ENCODE assay signal across 11 mouse cellular contexts in genomic region chr11:109504977-109505376, GRCm38 (mm10). TPM values are rescaled to one million over a fixed set of nuclear protein-coding genes. Genes with fewer than 3 reads are reported as not detected.
DNase-seq lines count a peak whose midpoint lies in the region; ATAC-seq lines count a peak whose summit lies in the region.
"Had no signal": no experiment of that assay in that cellular context is flagged by ENCODE, and none has a peak within 500 bp of the region (broad histone marks: within the 10 kb centered on the region; RNA-seq: fewer than 3 reads in every experiment).

No protein-coding gene starts in this region.

- no peaks in the 10 kb centered on the region for H3K36me3 ChIP-seq in hindbrain, embryonic 14.5 days (replicated peaks; ENCODE audit: control insufficient read depth, insufficient read depth)

- H3K4me1 ChIP-seq in hindbrain, embryonic 14.5 days (replicated peaks; ENCODE audit: control insufficient read depth, insufficient read depth, low read length): 0 out of 2 replicates have a peak, but pooled peaks cover 3% of the 10 kb centered on the region

- H3K4me3 ChIP-seq in hindbrain, embryonic 14.5 days (replicated peaks; ENCODE audit: low read length): no peak overlapping the region
- H3K4me3 ChIP-seq: layer of hippocampus, adult 2 months had no signal

- WGBS in hindbrain, embryonic 14.5 days: 57% methylated on average over 9 of the region's 9 CpGs

- H3K27me3 ChIP-seq in hindbrain, embryonic 14.5 days (ENCODE audit: control insufficient read depth, insufficient read depth, low read length): no peaks in the 10 kb centered on the region

- H3K9ac ChIP-seq in hindbrain, embryonic 14.5 days: no peak overlapping the region

- DNase-seq in left cerebral cortex, postnatal 10 days (ENCODE audit: extremely low spot score in 1 of 2, low spot score in 2 of 2): peak; percentile 19 to 66
- no peak for DNase-seq in left cerebral cortex, adult 11 months (ENCODE audit: low spot score)
- peak; percentile 62 for DNase-seq in adrenal gland, postnatal 14 days
- DNase-seq in cerebellum, postnatal 36 days: peak; percentile 97
- peak; percentile 9 to 39 for DNase-seq in left cerebral cortex, postnatal 25 days (ENCODE audit: low spot score in 2 of 2)
- DNase-seq in embryo, embryonic 10.5 days (ENCODE audit: low spot score): no peak
- DNase-seq in hindbrain, embryonic 14.5 days (ENCODE audit: low spot score): no peak

- no peak overlapping the region for H3K4me2 ChIP-seq in hindbrain, embryonic 14.5 days (replicated peaks)

- intact Hi-C loops in left cerebral cortex, postnatal 10 days (cut with DNase I): no loop called here
- intact Hi-C loops in left cerebral cortex, postnatal 25 days (cut with DNase I): no loop called here

- no peak overlapping the region for H3K27ac ChIP-seq in hindbrain, embryonic 14.5 days
- H3K27ac ChIP-seq: layer of hippocampus, adult 2 months; macrophage had no signal

- ATAC-seq in granulocyte monocyte progenitor cell, adult 5-6 weeks (replicated peaks; ENCODE audit: poor library complexity, severe bottlenecking): no peak
- ATAC-seq in hindbrain, embryonic 14.5 days (ENCODE audit: low FRiP score): no peak
- ATAC-seq: forebrain, embryonic 16.5 days had no signal

- no peaks in the 10 kb centered on the region for H3K9me3 ChIP-seq in hindbrain, embryonic 14.5 days (ENCODE audit: control insufficient read depth, low read length)

RNA-seq across cellular contexts. Expression of gene Slc16a6, which starts 31.6 kb away (rescaled TPM):
- total RNA-seq in left cerebral cortex, postnatal 10 days (2021): 10 to 100 TPM; 11.7 to 12.6 TPM
- total RNA-seq in adrenal gland, postnatal 14 days (2021): 2.4 and 4.4 TPM in 2 replicates
- total RNA-seq in left cerebral cortex, postnatal 25 days (2021): 10 to 100 TPM in 1 of 2 experiments, 1 to 10 TPM in 1; 8.7 to 17.3 TPM
- 41.4 and 42.6 TPM in 2 replicates for total RNA-seq in granulocyte monocyte progenitor cell, adult 5-6 weeks (2014; fragmentation: Nextera tagmentation)
- 14.9 and 16.6 TPM in 2 replicates for total RNA-seq in granulocyte monocyte progenitor cell, adult 5-6 weeks (2017)
- 4.2 and 7.5 TPM in 2 replicates for polyA plus RNA-seq in hindbrain, embryonic 14.5 days (2014; fragmentation: Nextera tagmentation; extraction: Ambion mirVana)

RNA-seq across cellular contexts. Expression of gene Arsg, which starts 31.8 kb away (rescaled TPM):
- 1 to 10 TPM; 5.7 to 6.5 TPM for total RNA-seq in left cerebral cortex, postnatal 10 days (2021)
- total RNA-seq in adrenal gland, postnatal 14 days (2021): 3.3 and 7.0 TPM in 2 replicates
- total RNA-seq in left cerebral cortex, postnatal 25 days (2021): 10 to 100 TPM in 1 of 2 experiments, 1 to 10 TPM in 1; 9.6 to 11.1 TPM
- total RNA-seq in granulocyte monocyte progenitor cell, adult 5-6 weeks (2014; fragmentation: Nextera tagmentation): 1.4 and 2.1 TPM in 2 replicates
- 1.5 and 1.6 TPM in 2 replicates for total RNA-seq in granulocyte monocyte progenitor cell, adult 5-6 weeks (2017)
- 6.8 and 8.8 TPM in 2 replicates for polyA plus RNA-seq in hindbrain, embryonic 14.5 days (2014; fragmentation: Nextera tagmentation; extraction: Ambion mirVana)

Comparison
In these comparisons a context has a peak if more than half of its experiments do, and no peak if none do; other contexts are left out.
1. DNase-seq: peak in left cerebral cortex, postnatal 10 days (2 of 2), adrenal gland, postnatal 14 days (single experiment), cerebellum, postnatal 36 days (2 of 2) and left cerebral cortex, postnatal 25 days (2 of 2); none in left cerebral cortex, adult 11 months (single experiment), embryo, embryonic 10.5 days (single experiment) and hindbrain, embryonic 14.5 days (single experiment).